Mouse (Mus musculus) CD4-positive, CD25-positive, alpha-beta regulatory T cell, adult 2 months (primary cell): ENCODE data around the gene Pik3ip1.
A peak's percentile ranks its signal among the peaks of the same experiment; 100 is the strongest.

Source experiments
- DNase-seq: peaks from one replicate; pipeline ENCODE4 v3.0.0-alpha.2; 2012; ENCODE audit warnings: low read depth, low spot score

The Pik3ip1 gene

GRCm38 (mm10) chr11:3374741-3375140, 44.5 kb downstream of the Pik3ip1 start:
- DNase-seq, result no peak

DNA sequence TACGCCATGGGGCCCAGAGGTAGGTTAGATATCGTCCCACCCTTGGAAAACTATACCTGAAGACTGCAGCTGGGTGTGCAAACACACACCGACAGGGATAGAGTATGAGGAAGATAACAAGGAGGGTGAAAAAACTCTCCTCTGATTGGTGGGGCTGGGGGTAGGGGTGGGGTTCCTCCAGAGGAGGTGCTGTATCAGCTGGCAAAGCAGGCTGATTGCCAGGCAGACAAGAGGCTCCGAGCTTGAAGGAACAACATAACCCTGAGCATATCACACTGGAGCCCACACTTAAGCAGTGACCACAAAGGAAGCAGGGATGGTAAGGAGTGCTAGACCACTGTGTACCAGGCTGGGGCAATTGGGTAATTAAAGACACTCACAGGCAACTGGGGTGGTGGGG, 49.2 kb downstream of the Pik3ip1 start:
- no peak for DNase-seq

DNA sequence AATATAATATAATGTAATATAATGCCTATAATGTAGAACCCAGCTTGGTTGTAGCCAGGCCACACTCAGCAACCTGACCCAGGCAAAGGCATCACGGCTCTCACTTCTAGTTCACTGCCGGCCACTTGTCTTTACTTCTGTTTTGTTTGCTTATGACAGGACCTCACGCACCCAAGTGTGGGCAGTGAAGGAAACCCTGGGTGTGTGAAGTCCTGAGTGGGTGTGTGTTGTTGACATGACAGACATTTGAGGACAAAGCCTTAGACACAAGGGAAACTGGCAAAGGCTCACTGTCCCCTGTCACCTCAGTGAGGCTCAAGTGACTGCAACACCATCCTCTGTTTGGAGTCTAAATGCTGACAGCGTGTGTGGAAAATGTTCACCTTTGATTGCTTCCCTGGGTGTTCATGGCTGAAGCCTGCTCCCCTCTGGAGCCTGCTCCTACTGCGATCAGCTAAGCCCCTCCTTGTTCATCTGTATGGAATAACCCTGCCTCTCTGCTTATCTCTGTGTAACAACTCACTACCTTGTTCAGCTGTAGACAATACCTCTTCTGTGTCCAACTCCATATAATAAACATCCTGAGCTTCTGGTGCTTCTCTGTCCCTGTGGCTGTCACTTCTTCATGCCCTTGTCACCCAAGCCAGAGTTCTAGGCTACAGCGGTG, 51.1 kb downstream of the Pik3ip1 start:
- no peak for DNase-seq

DNA sequence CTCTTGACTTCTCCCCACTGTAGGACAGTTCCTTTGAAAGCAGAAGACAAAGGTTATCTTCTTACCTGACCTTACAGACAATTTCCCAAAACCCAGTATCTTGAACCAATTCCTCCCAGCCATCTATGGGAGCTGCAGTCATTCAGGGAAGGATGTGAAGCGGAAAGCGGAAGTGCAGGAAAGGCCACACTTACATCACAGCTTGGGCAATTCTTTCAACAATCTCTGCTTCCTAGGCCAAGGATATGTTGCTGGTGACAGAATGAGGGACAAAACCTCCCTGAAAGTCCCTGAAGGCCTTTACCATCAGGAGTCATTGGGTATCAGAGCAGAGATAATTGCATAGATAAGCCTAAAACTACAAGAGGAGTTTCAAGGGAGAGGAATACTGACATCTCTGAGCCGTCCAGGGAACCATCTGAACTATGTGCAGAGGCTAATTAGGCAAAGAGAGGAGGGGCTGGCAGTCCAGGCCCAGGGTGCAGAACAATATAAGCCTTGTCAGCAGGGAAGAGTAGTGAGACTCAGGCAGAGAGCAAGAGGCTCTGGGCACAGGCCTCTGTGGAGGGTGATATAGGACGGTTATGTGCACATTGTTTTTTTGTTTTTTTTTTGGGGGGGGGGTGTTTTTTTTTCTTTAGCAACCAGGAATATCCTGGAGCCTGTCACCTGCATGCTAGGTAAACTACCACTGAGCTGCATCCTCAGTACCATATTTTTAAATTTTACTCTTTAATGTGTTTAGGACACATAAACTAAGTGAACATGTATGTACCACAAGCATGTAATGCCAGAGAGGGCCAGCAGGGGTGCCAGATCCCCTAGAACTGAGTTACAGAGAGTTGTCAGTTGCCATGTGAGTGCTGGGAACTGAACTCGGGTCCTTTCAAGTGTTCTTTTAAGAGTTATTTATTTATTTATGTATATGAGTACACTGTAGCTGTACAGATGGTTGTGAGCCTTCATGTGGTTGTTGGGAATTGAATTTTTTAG, 52.7 kb downstream of the Pik3ip1 start:
- peak; percentile 39 for DNase-seq

DNA sequence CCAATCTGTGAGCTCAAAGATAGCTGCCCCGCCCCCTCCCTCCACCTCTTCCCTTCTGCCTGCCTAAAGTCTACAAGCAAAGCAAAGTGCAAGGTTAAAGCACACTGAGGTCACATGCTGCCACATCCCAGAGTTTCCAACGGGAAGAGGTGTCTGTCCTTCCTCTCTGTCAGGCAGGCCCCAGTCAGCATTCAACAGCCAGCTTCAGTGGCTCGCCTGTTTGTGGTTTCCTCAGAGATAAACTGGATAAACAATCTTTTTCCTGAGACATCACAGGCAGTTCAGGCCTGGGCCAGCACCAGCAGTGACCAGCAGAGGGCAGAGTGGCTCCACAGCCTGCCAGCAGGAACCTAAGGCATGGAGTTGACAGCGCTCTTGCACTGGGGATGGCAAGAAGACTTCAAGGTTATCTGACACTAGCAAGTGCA, 56.8 kb downstream of the Pik3ip1 start:
- peak; percentile 88 for DNase-seq

- DNase-seq, result no peak
Measured at GRCm38 (mm10) chr11:3387482-3388196, 57.4 kb downstream of the Pik3ip1 start.

DNA sequence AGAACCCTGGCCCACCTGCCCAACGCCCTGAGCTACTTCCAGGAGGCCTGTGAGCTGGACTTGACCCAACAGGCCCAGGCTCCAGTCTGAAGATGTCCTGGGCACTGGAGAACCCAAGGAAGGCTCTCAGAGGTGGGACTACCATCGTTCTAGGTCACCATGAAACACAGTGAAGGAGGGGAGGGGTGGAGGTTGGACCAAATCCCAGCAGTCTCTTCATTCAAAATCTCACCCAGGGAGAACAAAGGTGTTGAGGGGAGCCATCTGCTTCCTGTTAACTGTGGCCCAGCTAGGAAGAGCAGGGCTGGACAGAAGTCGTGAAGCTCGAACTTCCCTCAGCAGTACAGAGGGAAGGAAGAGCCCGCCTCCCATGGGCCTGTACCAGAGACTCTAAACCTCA, 59.8 kb downstream of the Pik3ip1 start:
- no peak for DNase-seq

DNA sequence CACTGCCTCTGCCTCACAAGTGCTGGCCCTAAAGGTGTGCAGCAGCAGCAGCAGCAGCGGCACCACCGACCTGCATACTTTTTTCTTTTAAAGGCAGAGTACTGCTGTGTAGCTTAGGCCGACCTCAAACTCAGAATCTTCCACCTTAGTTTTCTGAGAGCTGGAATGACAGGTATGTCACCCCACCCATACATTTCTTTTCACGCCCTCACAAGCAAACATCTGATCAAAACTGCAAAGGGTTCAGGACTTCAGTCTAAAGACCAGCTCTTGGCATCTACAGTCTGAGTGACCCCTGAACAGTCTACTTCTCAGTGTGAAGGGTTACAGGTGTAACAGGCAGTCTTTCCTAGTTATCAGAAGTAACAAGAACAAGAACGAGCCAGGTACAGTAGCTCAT, 60.6 kb downstream of the Pik3ip1 start:
- DNase-seq, result no peak

- DNase-seq, result no peak
Measured at GRCm38 (mm10) chr11:3392526-3392925, 62.3 kb downstream of the Pik3ip1 start.
